Mouse (Mus musculus) stomach, embryonic 16.5 days (tissue): ENCODE results near the gene Zfp420. TPM values are rescaled to one million over a fixed set of nuclear protein-coding genes. Genes with fewer than 3 reads are reported as not detected.

ENCODE experiments used
- microRNA-seq: library from miRNA; unstranded; fragments of <30 nt; microRNA quantifications from one replicate; pipeline ENCODE4, GENCODE M21; 2016
- polyA plus RNA-seq: library from polyadenylated mRNA; unstranded; fragments of >200 nt; fragmentation: Nextera tagmentation; extraction: Ambion mirVana; gene quantifications from 2 replicates; pipeline ENCODE4 v1.2.1, GENCODE M21; 2015

Gene Zfp420
- polyA plus RNA-seq, 1 experiment from 2014 or later = 7.1 TPM

Small RNA genes lying within 50 kb of the gene (microRNA-seq; reads per million reads assigned to microRNA genes)
- not detected for gene Mir7668

Other genes with a start within 250 kb of the Zfp420 start
- gene Catsperg2, start 132.9 kb upstream of the Zfp420 start, polyA plus RNA-seq = 0.14 TPM in 1 of 2 replicates, not detected in the other
- gene Zfp84, start 91.4 kb upstream of the Zfp420 start, polyA plus RNA-seq = 11.8 and 12.4 TPM in 2 replicates
- gene Zfp30, start 76.0 kb upstream of the Zfp420 start, polyA plus RNA-seq = 5.1 and 5.4 TPM in 2 replicates
- 13.0 and 13.4 TPM in 2 replicates for gene Zfp790, start 43.9 kb upstream of the Zfp420 start, polyA plus RNA-seq
- gene Zfp940, start 6.3 kb upstream of the Zfp420 start, polyA plus RNA-seq = 4.7 and 4.9 TPM in 2 replicates
- 8.4 and 10.2 TPM in 2 replicates for gene Zfp27, start 46.6 kb downstream of the Zfp420 start, polyA plus RNA-seq
- 4.0 and 4.2 TPM in 2 replicates for gene Zfp383, start 48.2 kb downstream of the Zfp420 start, polyA plus RNA-seq
- gene Zfp74, start 94.1 kb downstream of the Zfp420 start, polyA plus RNA-seq = 8.1 and 8.8 TPM in 2 replicates
- 14.0 and 14.9 TPM in 2 replicates for gene Zfp568, start 124.0 kb downstream of the Zfp420 start, polyA plus RNA-seq
- gene Zfp14, start 191.4 kb downstream of the Zfp420 start, polyA plus RNA-seq = 3.7 and 4.6 TPM in 2 replicates
- gene Zfp82, start 212.9 kb downstream of the Zfp420 start, polyA plus RNA-seq = 4.5 and 5.1 TPM in 2 replicates
- 0.70 and 0.87 TPM in 2 replicates for gene Gm26920, start 230.4 kb downstream of the Zfp420 start, polyA plus RNA-seq
- 6.8 and 8.6 TPM in 2 replicates for gene Zfp566, start 230.5 kb downstream of the Zfp420 start, polyA plus RNA-seq
- 96.5 and 108 TPM in 2 replicates for gene Zfp260, start 234.8 kb downstream of the Zfp420 start, polyA plus RNA-seq